Comparison of ENCODE assay signal across 8 mouse cellular contexts in the genomic region with DNA sequence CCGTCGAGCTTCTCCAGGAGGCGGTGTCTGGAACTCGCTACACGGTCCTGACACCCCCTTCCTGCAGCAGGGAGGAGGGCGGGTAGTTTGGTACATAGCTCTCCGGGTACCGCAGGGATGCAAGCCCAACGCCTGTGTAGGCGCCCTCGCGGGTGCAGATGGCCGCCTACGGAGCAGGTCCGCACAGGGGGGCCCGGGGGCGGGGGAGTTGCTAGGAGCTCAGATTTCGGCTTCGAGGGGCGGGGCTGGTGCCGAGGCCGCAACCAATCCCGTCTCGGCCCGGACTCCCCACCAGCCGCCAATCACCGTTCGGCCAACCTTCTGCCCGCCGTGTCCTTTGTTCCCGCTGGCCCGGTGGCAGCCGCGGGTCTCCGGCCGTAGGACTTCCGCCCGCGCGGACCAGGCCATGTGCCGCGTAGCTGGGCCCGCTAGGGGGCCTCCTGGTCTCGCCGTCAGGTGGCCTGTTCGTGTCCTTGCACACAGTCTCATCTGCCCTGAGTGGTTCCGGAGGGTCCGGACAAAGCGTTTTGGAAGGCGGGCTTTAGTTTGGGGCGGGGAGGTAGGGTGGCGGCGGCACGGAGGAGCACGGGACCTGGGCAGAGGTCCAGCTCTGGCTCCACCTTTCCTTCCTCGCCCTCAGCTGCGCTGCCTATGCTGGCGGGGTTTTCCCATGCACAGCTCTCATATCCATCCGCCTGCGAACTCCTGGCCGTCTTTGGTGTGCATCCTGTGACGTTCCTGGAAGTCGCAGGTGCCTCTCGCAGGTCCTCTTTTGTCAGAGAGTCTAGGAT. TPM values are rescaled to one million over a fixed set of nuclear protein-coding genes. Genes with fewer than 3 reads are reported as not detected.
DNase-seq lines count a peak whose midpoint lies in the region; ATAC-seq lines count a peak whose summit lies in the region.

No protein-coding gene starts in this region.

- intact Hi-C loops in gastrocnemius, postnatal 14 days (cut with DNase I; ENCODE audit: low total_unique reads): loop anchor here (2.0 kb wide), 1 partner anchor 63 kb away; no protein-coding TSS in a partner anchor
- intact Hi-C loops in left cerebral cortex, postnatal 10 days (cut with DNase I): loop anchor here (2.0 kb wide), 1 partner anchor 21 kb away; no protein-coding TSS in a partner anchor

- peak; percentile 97 for DNase-seq in embryo, embryonic 10.5 days (ENCODE audit: low spot score)
- peak; percentile 96 for DNase-seq in gastrocnemius, postnatal 14 days
- peak; percentile 94 to 98 for DNase-seq in left cerebral cortex, postnatal 10 days (ENCODE audit: extremely low spot score in 1 of 2, low spot score in 2 of 2)
- DNase-seq in right cerebral cortex, postnatal 14 days: peak; percentile 94
- peak; percentile 85 for DNase-seq in urinary bladder, postnatal 25 days (ENCODE audit: low spot score)

- ATAC-seq in activated CD4-positive, CD25-positive, alpha-beta regulatory T cell, adult 4 months: peak; percentile 68
- ATAC-seq in inflammation-experienced regulatory T-cells, adult 6 months: peak; percentile 70
- ATAC-seq in megakaryocyte progenitor cell, adult 5-6 weeks (replicated peaks; ENCODE audit: poor library complexity): peak; percentile 59

RNA-seq across cellular contexts. Expression of a gene that starts 22.4 kb away (rescaled TPM):
- polyA plus RNA-seq in activated CD4-positive, CD25-positive, alpha-beta regulatory T cell, adult 4 months (2017; shearing (Covaris generic)): 1,000 to 10,000 TPM; 2,967 to 3,416 TPM
- total RNA-seq in gastrocnemius, postnatal 14 days (2021): 100 to 1,000 TPM; 184 to 248 TPM
- polyA plus RNA-seq in inflammation-experienced regulatory T-cells, adult 6 months (2017; shearing (Covaris generic)): 1,000 to 10,000 TPM; 2,583 to 3,807 (median 2,925) TPM
- total RNA-seq in left cerebral cortex, postnatal 10 days (2021): 100 to 1,000 TPM; 438 to 477 TPM
- 6,310 and 6,455 TPM in 2 replicates for total RNA-seq in megakaryocyte progenitor cell, adult 5-6 weeks (2015)
- total RNA-seq in megakaryocyte progenitor cell, adult 5-6 weeks (2017): 6,827 and 7,265 TPM in 2 replicates

Comparison
In these comparisons a context has a peak if more than half of its experiments do, and no peak if none do; other contexts are left out.
1. Peak in every context shown above with its lines: DNase-seq and ATAC-seq.
2. RNA of a gene that starts 22.4 kb away (total RNA-seq): 6,310 to 7,265 TPM in megakaryocyte progenitor cell, adult 5-6 weeks; 438 to 477 TPM in left cerebral cortex, postnatal 10 days and 184 to 248 TPM in gastrocnemius, postnatal 14 days; every median in the first group is over 10 times any median in the second.